Mouse (Mus musculus): ENCODE results near the gene Hif3a. TPM values are rescaled to one million over a fixed set of nuclear protein-coding genes. Genes with fewer than 3 reads are reported as not detected.

The Hif3a gene
- polyA plus RNA-seq, 1 experiment from 2014 or later: 36.4 TPM

- H3K9ac ChIP-seq: no peak overlapping the region
- H3K36me3 ChIP-seq: peaks cover 66% of the 10 kb centered on the region
- H3K4me3 ChIP-seq: no peak overlapping the region
- H3K9me3 ChIP-seq (replicated peaks): no peaks in the 10 kb centered on the region
- peak; percentile 43; the same call in 1 of the 2 replicates for ATAC-seq (replicated peaks; ENCODE audit: insufficient number of reproducible peaks, insufficient read depth, low FRiP score, low read depth)
- peak overlapping the region; percentile 22; the same call in 1 of the 2 replicates for H3K27ac ChIP-seq
- peaks cover 23% of the 10 kb centered on the region for H3K4me1 ChIP-seq (replicated peaks)
- no peak overlapping the region for H3K4me2 ChIP-seq
- 9% methylated on average over 7 of the region's 7 CpGs for WGBS
- no peaks in the 10 kb centered on the region for H3K27me3 ChIP-seq
Observed at GRCm38 (mm10) chr7:17002375-17003195, 59.6 kb downstream of the Hif3a start.

GRCm38 (mm10) chr7:16999650-17000049, 62.6 kb downstream of the Hif3a start:
- WGBS: 28% methylated on average over 4 of the region's 4 CpGs
- Histone ChIP-seq H3K4me1 (replicated peaks) (peaks cover 52% of the 10 kb centered on the region), H3K4me3 (no peak overlapping the region), H3K9ac (no peak overlapping the region), H3K9me3 (replicated peaks) (no peaks in the 10 kb centered on the region), H3K27me3 (no peaks in the 10 kb centered on the region), H3K36me3 (peaks cover 43% of the 10 kb centered on the region), H3K27ac (peak overlapping the region; percentile 66), H3K4me2 (no peak overlapping the region)
- ATAC-seq (replicated peaks; ENCODE audit: insufficient number of reproducible peaks, insufficient read depth, low FRiP score, low read depth): no peak

GRCm38 (mm10) chr7:16999233-16999632, 63.0 kb downstream of the Hif3a start:
- H3K9ac ChIP-seq: no peak overlapping the region
- H3K36me3 ChIP-seq: peaks cover 39% of the 10 kb centered on the region
- H3K27ac ChIP-seq: peak overlapping the region; percentile 66
- WGBS: 48% methylated on average over 4 of the region's 4 CpGs
- no peaks in the 10 kb centered on the region for H3K9me3 ChIP-seq (replicated peaks)
- no peak overlapping the region for H3K4me3 ChIP-seq
- no peak overlapping the region for H3K4me2 ChIP-seq
- H3K27me3 ChIP-seq: no peaks in the 10 kb centered on the region
- 0 out of 2 replicates have a peak, but pooled peaks have one; percentile 4 for ATAC-seq (replicated peaks; ENCODE audit: insufficient number of reproducible peaks, insufficient read depth, low FRiP score, low read depth)
- peaks cover 53% of the 10 kb centered on the region for H3K4me1 ChIP-seq (replicated peaks)

- peak overlapping the region; percentile 83 for H3K4me2 ChIP-seq
- H3K27ac ChIP-seq: peak overlapping the region; percentile 92
- peaks cover 23% of the 10 kb centered on the region for H3K36me3 ChIP-seq
- peak overlapping the region; percentile 82 for H3K9ac ChIP-seq
- no peak for ATAC-seq (replicated peaks; ENCODE audit: insufficient number of reproducible peaks, insufficient read depth, low FRiP score, low read depth)
- H3K9me3 ChIP-seq (replicated peaks): no peaks in the 10 kb centered on the region
- 74% methylated on average over 4 of the region's 4 CpGs for WGBS
- peaks cover 72% of the 10 kb centered on the region for H3K4me1 ChIP-seq (replicated peaks)
- peak overlapping the region; percentile 67 for H3K4me3 ChIP-seq
- H3K27me3 ChIP-seq: no peaks in the 10 kb centered on the region
Observed at GRCm38 (mm10) chr7:16995345-16995744, 66.9 kb downstream of the Hif3a start.

GRCm38 (mm10) chr7:16994400-16994799, 67.8 kb downstream of the Hif3a start:
- peak overlapping the region; percentile 67 for H3K4me3 ChIP-seq
- H3K27ac ChIP-seq: peak overlapping the region; percentile 92
- peaks cover 78% of the 10 kb centered on the region for H3K4me1 ChIP-seq (replicated peaks)
- H3K4me2 ChIP-seq: peak overlapping the region; percentile 83
- no peaks in the 10 kb centered on the region for H3K27me3 ChIP-seq
- no peak for ATAC-seq (replicated peaks; ENCODE audit: insufficient number of reproducible peaks, insufficient read depth, low FRiP score, low read depth)
- 3% methylated on average over 20 of the region's 20 CpGs for WGBS
- H3K9me3 ChIP-seq (replicated peaks): no peaks in the 10 kb centered on the region
- H3K36me3 ChIP-seq: peaks cover 19% of the 10 kb centered on the region
- H3K9ac ChIP-seq: peak overlapping the region; percentile 82

- Histone ChIP-seq H3K27ac (peak overlapping the region; percentile 92), H3K9ac (peak overlapping the region; percentile 82), H3K27me3 (no peaks in the 10 kb centered on the region), H3K4me3 (peak overlapping the region; percentile 67), H3K4me1 (replicated peaks) (peaks cover 74% of the 10 kb centered on the region), H3K9me3 (replicated peaks) (no peaks in the 10 kb centered on the region), H3K36me3 (peaks cover 16% of the 10 kb centered on the region), H3K4me2 (peak overlapping the region; percentile 83)
- ATAC-seq (replicated peaks; ENCODE audit: insufficient number of reproducible peaks, insufficient read depth, low FRiP score, low read depth): peak; percentile 93
- WGBS: under 1% methylated on average over 27 of the region's 27 CpGs
Observed at GRCm38 (mm10) chr7:16993651-16994399, 68.4 kb downstream of the Hif3a start.

GRCm38 (mm10) chr7:16992451-16992807, 69.8 kb downstream of the Hif3a start, which contains the start of gene Ccdc8:
Gene Ccdc8 (plus strand): TSS chr7:16992708.
- WGBS: 93% methylated on average over 5 of the region's 5 CpGs
- H3K4me1 ChIP-seq (replicated peaks): peaks cover 72% of the 10 kb centered on the region
- H3K4me3 ChIP-seq: peak within 1 kb of the TSS; percentile 67
- ATAC-seq (replicated peaks; ENCODE audit: insufficient number of reproducible peaks, insufficient read depth, low FRiP score, low read depth): no peak
- peaks cover 2% of the 10 kb centered on the region for H3K36me3 ChIP-seq
- H3K9ac ChIP-seq: peak within 1 kb of the TSS; percentile 82; the same call in 1 of the 2 replicates
- peak within 1 kb of the TSS; percentile 83 for H3K4me2 ChIP-seq
- no peaks in the 10 kb centered on the region for H3K27me3 ChIP-seq
- H3K27ac ChIP-seq: peak within 1 kb of the TSS; percentile 92
- H3K9me3 ChIP-seq (replicated peaks): no peaks in the 10 kb centered on the region

GRCm38 (mm10) chr7:16991681-16992450, 70.4 kb downstream of the Hif3a start:
- 0 out of 2 replicates have a peak overlapping the region, but pooled peaks have one; percentile 4 for H3K4me3 ChIP-seq
- peak overlapping the region; percentile 86 for H3K27ac ChIP-seq
- WGBS: 46% methylated on average over 18 of the region's 18 CpGs
- H3K9ac ChIP-seq: peak overlapping the region; percentile 16; the same call in 1 of the 2 replicates
- H3K4me2 ChIP-seq: peak overlapping the region; percentile 42
- H3K27me3 ChIP-seq: no peaks in the 10 kb centered on the region
- H3K4me1 ChIP-seq (replicated peaks): peaks cover 69% of the 10 kb centered on the region
- no peaks in the 10 kb centered on the region; the same call in 1 of the 2 replicates for H3K36me3 ChIP-seq
- peak; percentile 50 for ATAC-seq (replicated peaks; ENCODE audit: insufficient number of reproducible peaks, insufficient read depth, low FRiP score, low read depth)
- no peaks in the 10 kb centered on the region for H3K9me3 ChIP-seq (replicated peaks)

- no peaks in the 10 kb centered on the region for H3K9me3 ChIP-seq (replicated peaks)
- ATAC-seq (replicated peaks; ENCODE audit: insufficient number of reproducible peaks, insufficient read depth, low FRiP score, low read depth): no peak
- no peaks in the 10 kb centered on the region for H3K36me3 ChIP-seq
- H3K4me3 ChIP-seq: no peak overlapping the region
- peaks cover 52% of the 10 kb centered on the region for H3K4me1 ChIP-seq (replicated peaks)
- no peak overlapping the region for H3K9ac ChIP-seq
- 34% methylated on average over 15 of the region's 15 CpGs for WGBS
- peak overlapping the region; percentile 79 for H3K27ac ChIP-seq
- peak overlapping the region; percentile 24; the same call in 1 of the 2 replicates for H3K4me2 ChIP-seq
- no peaks in the 10 kb centered on the region for H3K27me3 ChIP-seq
Observed at GRCm38 (mm10) chr7:16990006-16990744, 72.1 kb downstream of the Hif3a start.

GRCm38 (mm10) chr7:16988405-16988804, 73.8 kb downstream of the Hif3a start:
- peaks cover 43% of the 10 kb centered on the region for H3K4me1 ChIP-seq (replicated peaks)
- no peak overlapping the region for H3K4me3 ChIP-seq
- H3K9ac ChIP-seq: no peak overlapping the region
- WGBS: 39% methylated on average over 3 of the region's 3 CpGs
- peak overlapping the region; percentile 10; the same call in 1 of the 2 replicates for H3K27ac ChIP-seq
- no peaks in the 10 kb centered on the region for H3K36me3 ChIP-seq
- H3K27me3 ChIP-seq: no peaks in the 10 kb centered on the region
- no peaks in the 10 kb centered on the region for H3K9me3 ChIP-seq (replicated peaks)
- no peak overlapping the region for H3K4me2 ChIP-seq
- no peak for ATAC-seq (replicated peaks; ENCODE audit: insufficient number of reproducible peaks, insufficient read depth, low FRiP score, low read depth)
